Mouse (Mus musculus): ENCODE measurements around the gene Pcsk6. TPM values are rescaled to one million over a fixed set of nuclear protein-coding genes. Genes with fewer than 3 reads are reported as not detected.

The Pcsk6 gene
- total and polyA plus RNA-seq, 2 experiments from 2014 or later: 2.1 to 13.0 TPM

DNA sequence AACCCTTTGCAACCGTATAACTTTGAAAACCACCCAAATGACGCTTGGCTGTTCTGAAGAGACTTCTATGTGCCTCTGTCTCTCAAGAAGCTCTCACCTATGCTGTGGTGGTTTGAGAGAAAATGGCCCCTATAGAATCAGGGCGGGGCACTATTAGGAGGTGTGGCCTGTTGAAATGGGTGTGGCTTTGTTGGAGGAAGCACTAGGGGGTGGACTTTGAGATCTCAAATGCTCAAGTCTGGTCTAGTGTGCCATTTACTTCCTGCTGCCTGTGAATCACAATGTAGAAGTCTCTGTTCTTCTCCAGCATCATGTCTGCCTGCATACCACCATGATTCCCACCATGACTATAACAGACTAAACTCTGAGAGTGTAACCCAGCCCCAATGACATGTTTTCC, 21.8 kb upstream of the Pcsk6 start:
- Histone ChIP-seq H3K27me3 (ENCODE audit: insufficient read depth, low read length) (no peaks in the 10 kb centered on the region), H3K9me3 (ENCODE audit: low read length) (no peaks in the 10 kb centered on the region), H3K4me2 (ENCODE audit: low read depth, low read length) (no peak overlapping the region), H3K27ac (no peak overlapping the region), H3K9ac (replicated peaks; ENCODE audit: low read length) (no peak overlapping the region), H3K4me3 (ENCODE audit: low read length) (no peak overlapping the region), H3K36me3 (ENCODE audit: insufficient read depth, low read length) (no peaks in the 10 kb centered on the region), H3K4me1 (ENCODE audit: insufficient read depth, low read length) (no peaks in the 10 kb centered on the region)
- 93% methylated on average over 3 of the region's 3 CpGs for WGBS
- DNase-seq (ENCODE audit: low spot score): no peak
- no peak for TF ChIP-seq CTCF (IDR thresholded peaks at IDR 0.05; ENCODE audit: low read depth)
- no peak for ATAC-seq

DNA sequence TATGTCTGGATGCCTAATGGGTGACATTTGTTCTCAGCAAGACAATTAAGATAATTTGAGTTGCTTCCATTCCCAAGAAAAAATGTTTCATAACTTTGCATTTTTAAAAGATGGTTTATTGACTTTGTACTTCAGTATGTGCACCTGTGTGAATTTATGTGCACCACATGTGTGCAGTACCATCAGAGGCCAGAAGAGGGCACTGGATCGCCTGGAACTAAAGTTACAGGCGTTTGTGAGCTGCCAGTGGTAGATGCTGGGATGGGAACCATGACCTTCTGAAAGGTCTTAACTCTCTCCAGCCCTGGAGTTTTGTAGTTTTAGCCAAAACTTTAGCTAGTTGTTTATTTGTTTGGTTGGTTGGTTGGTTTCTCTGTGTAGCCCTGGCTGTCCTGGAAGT, 18.3 kb upstream of the Pcsk6 start:
- TF ChIP-seq CTCF (IDR thresholded peaks at IDR 0.05; ENCODE audit: low read depth): peak; percentile 41
- ATAC-seq (no peak), DNase-seq (ENCODE audit: low spot score) (no peak)
- no peaks in the 10 kb centered on the region for H3K9me3 ChIP-seq (ENCODE audit: low read length)
- H3K9ac ChIP-seq (replicated peaks; ENCODE audit: low read length): no peak overlapping the region
- H3K36me3 ChIP-seq (ENCODE audit: insufficient read depth, low read length): no peaks in the 10 kb centered on the region
- no peak overlapping the region for H3K27ac ChIP-seq
- H3K27me3 ChIP-seq (ENCODE audit: insufficient read depth, low read length): no peaks in the 10 kb centered on the region
- H3K4me3 ChIP-seq (ENCODE audit: low read length): no peak overlapping the region
- H3K4me1 ChIP-seq (ENCODE audit: insufficient read depth, low read length): no peaks in the 10 kb centered on the region
- no peak overlapping the region for H3K4me2 ChIP-seq (ENCODE audit: low read depth, low read length)
- WGBS: 59% methylated on average over 2 of the region's 2 CpGs

DNA sequence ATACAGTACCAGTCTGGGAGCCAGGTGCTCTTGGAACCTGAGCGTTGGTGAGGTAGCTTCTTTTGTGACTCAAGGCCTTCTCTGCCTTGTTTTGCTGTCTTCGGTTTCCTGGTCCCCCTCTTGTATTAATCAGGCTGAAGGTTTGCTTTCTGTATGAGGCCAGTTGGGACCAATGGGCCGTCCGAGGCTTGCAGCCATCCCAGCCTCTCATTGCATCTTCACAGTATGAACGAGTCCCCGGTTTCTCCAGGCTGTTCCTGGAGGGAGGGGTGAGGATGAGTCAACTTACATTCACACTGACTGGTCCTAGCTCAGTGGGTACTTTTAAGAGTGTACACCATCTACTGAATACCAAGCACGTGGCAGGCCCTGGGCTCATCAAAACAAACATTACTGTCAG, 553 bp upstream of the Pcsk6 start:
- Histone ChIP-seq H3K27ac (no peak overlapping the region), H3K27me3 (ENCODE audit: insufficient read depth, low read length) (peaks cover 8% of the 10 kb centered on the region), H3K36me3 (ENCODE audit: insufficient read depth, low read length) (no peaks in the 10 kb centered on the region), H3K9me3 (ENCODE audit: low read length) (no peaks in the 10 kb centered on the region), H3K4me3 (ENCODE audit: low read length) (no peak overlapping the region), H3K9ac (replicated peaks; ENCODE audit: low read length) (no peak overlapping the region), H3K4me2 (ENCODE audit: low read depth, low read length) (peak overlapping the region; percentile 93; the same call in 1 of the 2 replicates), H3K4me1 (ENCODE audit: insufficient read depth, low read length) (no peaks in the 10 kb centered on the region)
- no peak for DNase-seq (ENCODE audit: low spot score)
- TF ChIP-seq CTCF (IDR thresholded peaks at IDR 0.05; ENCODE audit: low read depth): no peak
- ATAC-seq: no peak
- WGBS: 55% methylated on average over 7 of the region's 7 CpGs

- TF ChIP-seq CTCF (IDR thresholded peaks at IDR 0.05; ENCODE audit: low read depth): no peak
- Histone ChIP-seq H3K36me3 (ENCODE audit: insufficient read depth, low read length) (no peaks in the 10 kb centered on the region), H3K27me3 (ENCODE audit: insufficient read depth, low read length) (peaks cover 8% of the 10 kb centered on the region), H3K4me1 (ENCODE audit: insufficient read depth, low read length) (no peaks in the 10 kb centered on the region), H3K4me3 (ENCODE audit: low read length) (peak overlapping the region; percentile 59), H3K4me2 (ENCODE audit: low read depth, low read length) (peak overlapping the region; percentile 93), H3K9ac (replicated peaks; ENCODE audit: low read length) (peak overlapping the region; percentile 56), H3K9me3 (ENCODE audit: low read length) (no peaks in the 10 kb centered on the region), H3K27ac (no peak overlapping the region)
- DNase-seq (ENCODE audit: low spot score): no peak
- WGBS: 3% methylated on average over 61 of the region's 61 CpGs
- peak; percentile 18; the same call in 1 of the 2 replicates for ATAC-seq
Observed at GRCm38 (mm10) chr7:65862473-65863176, 1.1 kb downstream of the Pcsk6 start.

GRCm38 (mm10) chr7:65869173-65869572, 7.6 kb downstream of the Pcsk6 start:
- Histone ChIP-seq H3K27me3 (ENCODE audit: insufficient read depth, low read length) (no peaks in the 10 kb centered on the region), H3K9ac (replicated peaks; ENCODE audit: low read length) (no peak overlapping the region), H3K27ac (no peak overlapping the region), H3K36me3 (ENCODE audit: insufficient read depth, low read length) (no peaks in the 10 kb centered on the region), H3K4me1 (ENCODE audit: insufficient read depth, low read length) (peaks cover 11% of the 10 kb centered on the region), H3K4me3 (ENCODE audit: low read length) (no peak overlapping the region), H3K4me2 (ENCODE audit: low read depth, low read length) (no peak overlapping the region), H3K9me3 (ENCODE audit: low read length) (no peaks in the 10 kb centered on the region)
- DNase-seq (ENCODE audit: low spot score): no peak
- WGBS: 72% methylated on average over 16 of the region's 16 CpGs
- no peak for TF ChIP-seq CTCF (IDR thresholded peaks at IDR 0.05; ENCODE audit: low read depth)
- no peak for ATAC-seq

DNA sequence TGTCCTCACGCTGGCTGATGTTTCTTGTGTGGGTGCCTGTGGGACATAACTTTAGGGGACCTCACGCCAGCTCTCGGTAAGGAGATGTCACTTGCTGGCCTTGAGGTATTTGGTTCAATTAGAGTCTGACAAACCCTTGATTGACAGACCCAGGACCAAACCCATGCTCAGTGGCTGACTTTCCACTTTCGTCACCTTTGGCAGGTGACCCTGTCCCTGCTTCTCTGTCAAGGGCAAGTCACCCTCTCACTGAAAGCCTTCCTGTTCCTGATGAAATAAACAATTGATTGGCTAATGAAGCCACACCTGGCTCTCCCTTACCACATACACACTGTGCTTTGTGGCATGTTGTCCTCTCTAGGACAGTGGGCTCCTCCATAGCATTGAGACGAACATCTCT, 8.3 kb downstream of the Pcsk6 start:
- H3K27me3 ChIP-seq (ENCODE audit: insufficient read depth, low read length): no peaks in the 10 kb centered on the region
- ATAC-seq (no peak), DNase-seq (ENCODE audit: low spot score) (no peak)
- WGBS: 82% methylated on average over 5 of the region's 5 CpGs
- no peaks in the 10 kb centered on the region for H3K36me3 ChIP-seq (ENCODE audit: insufficient read depth, low read length)
- H3K9me3 ChIP-seq (ENCODE audit: low read length): no peaks in the 10 kb centered on the region
- peaks cover 11% of the 10 kb centered on the region for H3K4me1 ChIP-seq (ENCODE audit: insufficient read depth, low read length)
- H3K4me2 ChIP-seq (ENCODE audit: low read depth, low read length): no peak overlapping the region
- TF ChIP-seq CTCF (IDR thresholded peaks at IDR 0.05; ENCODE audit: low read depth): no peak
- no peak overlapping the region for H3K4me3 ChIP-seq (ENCODE audit: low read length)
- H3K27ac ChIP-seq: peak overlapping the region; percentile 64; the same call in 1 of the 2 replicates
- no peak overlapping the region for H3K9ac ChIP-seq (replicated peaks; ENCODE audit: low read length)

GRCm38 (mm10) chr7:65870227-65870626, 8.7 kb downstream of the Pcsk6 start:
- Histone ChIP-seq H3K36me3 (ENCODE audit: insufficient read depth, low read length) (no peaks in the 10 kb centered on the region), H3K27ac (peak overlapping the region; percentile 64; the same call in 1 of the 2 replicates), H3K4me1 (ENCODE audit: insufficient read depth, low read length) (peaks cover 11% of the 10 kb centered on the region), H3K4me2 (ENCODE audit: low read depth, low read length) (no peak overlapping the region), H3K9ac (replicated peaks; ENCODE audit: low read length) (no peak overlapping the region), H3K9me3 (ENCODE audit: low read length) (no peaks in the 10 kb centered on the region), H3K27me3 (ENCODE audit: insufficient read depth, low read length) (no peaks in the 10 kb centered on the region), H3K4me3 (ENCODE audit: low read length) (no peak overlapping the region)
- TF ChIP-seq CTCF (IDR thresholded peaks at IDR 0.05; ENCODE audit: low read depth): no peak
- ATAC-seq: no peak
- no peak for DNase-seq (ENCODE audit: low spot score)
- WGBS: 89% methylated on average over 5 of the region's 5 CpGs

All from hindbrain, postnatal 0 days (tissue).